Mouse (Mus musculus) kidney, postnatal 36 days (tissue): Measurements from ENCODE around the gene Jak2.

ENCODE experiments used
- DNase-seq, 2 experiments: peaks; one replicate each; pipeline ENCODE4 v3.0.0; 2021 to 2022; ENCODE audit warnings: mixed read lengths in 2 of 2

Gene Jak2

DNA sequence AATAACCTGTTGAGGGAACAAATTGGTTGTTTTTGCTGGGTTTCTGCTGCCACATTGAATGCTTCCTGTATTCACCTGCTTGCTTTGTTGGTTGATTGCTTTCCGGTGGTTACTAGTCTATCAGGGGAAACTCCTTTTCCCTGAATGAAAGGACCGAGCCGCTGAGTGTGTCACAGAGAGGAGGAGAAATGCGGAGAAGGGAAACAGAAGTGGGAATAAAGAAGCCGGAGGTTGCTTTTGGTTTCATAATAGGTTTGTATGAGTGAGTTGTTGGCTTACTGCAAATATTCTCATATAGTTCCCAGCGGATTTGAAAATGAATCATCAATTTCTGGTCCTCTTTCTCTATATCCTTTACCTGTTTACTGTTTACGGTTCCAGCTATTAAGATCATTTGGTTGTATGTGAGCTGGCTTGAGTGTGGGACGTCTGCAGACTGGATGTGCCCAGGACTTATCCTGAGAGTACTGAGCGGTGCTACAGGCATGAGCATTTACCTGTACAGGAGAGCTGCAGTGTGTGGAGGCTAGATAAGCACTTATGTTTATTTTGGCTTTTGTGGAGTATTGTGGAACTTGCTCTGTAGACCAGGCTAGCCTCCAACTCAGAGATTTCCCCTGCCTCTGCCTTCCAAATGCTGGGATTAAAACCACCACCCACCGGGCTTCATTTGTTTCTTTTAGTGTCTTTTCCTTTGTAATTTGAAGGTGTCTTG, 1.4 kb downstream of the Jak2 start:
- DNase-seq, result no peak

DNA sequence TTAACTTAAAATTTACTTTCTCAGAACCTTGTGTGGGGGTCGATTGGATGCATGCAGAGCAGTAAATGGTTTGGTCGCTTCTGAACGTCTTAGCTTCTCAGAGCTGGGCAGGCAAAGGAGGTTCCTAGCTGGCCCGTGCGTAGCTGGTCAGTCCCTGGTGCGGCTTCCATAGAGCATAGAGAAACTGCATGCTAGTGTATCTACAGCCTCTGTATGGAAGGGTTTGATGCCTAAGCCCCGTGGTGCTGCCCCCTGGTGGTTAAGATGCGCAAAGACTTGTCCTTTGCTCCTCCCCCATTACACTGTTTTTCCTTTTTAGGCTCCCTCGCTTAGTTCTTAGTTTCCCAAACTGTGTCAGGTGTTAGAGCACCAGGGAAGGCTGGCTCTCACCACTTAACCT, 2.1 kb downstream of the Jak2 start:
- DNase-seq, result peak; percentile 86 to 92

- DNase-seq, result no peak
These were observed 3.0 kb downstream of the Jak2 start for GRCm38 (mm10) chr19:29254671-29255070.

DNA sequence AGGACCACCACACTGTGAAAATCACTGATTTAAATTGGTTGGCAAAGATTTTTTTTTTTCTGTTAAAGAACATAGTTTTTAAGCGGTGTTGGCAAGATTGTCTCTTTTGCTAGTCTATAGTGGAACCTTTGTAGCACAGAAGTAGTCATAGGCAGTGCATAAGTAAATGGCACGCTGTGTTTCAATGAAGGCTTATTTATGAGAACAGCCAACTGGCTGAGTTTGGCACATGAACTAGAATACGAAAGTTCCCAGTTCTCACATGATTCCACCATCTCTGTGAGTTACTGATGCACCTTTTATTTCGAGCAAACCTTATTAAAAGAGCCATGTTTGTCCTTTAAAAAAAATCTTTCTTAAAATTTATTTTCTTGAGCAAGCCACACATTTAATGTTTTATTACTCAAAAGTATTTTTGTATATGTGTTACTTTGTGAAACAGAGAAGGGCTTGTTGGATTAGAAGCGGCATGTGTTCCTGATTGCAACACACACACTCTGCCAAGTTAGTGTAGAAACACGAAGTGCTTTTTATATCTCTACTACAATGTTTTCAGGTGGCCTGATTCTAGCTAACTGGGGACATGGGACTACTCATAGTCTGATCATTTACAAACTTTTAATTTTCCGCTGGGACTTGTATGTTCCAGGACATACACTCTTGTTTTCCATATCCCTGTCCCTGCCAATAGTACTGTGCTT, 3.8 kb downstream of the Jak2 start:
- no peak for DNase-seq

- no peak for DNase-seq
These were observed 10.0 kb downstream of the Jak2 start for GRCm38 (mm10) chr19:29261638-29262037.

DNA sequence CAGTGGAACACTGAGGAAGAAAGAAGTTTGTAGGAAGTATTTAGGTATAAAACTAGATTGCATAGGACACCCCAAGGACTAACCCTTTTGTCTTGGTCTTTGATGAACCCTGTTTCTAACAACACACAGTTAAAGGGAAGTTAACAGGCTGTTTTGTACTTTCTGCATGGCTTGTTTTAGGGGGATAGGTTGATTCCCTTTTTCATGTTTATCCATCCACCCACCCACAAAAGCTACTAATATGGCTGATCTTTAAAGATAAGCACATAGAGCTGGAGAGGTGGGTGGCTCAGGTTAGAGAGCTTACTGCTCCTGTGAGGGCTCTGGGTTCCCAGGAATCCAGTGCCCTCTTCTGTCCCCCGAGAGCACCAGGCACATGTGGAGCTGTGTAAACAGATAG, 11.9 kb downstream of the Jak2 start:
- DNase-seq, result no peak

DNA sequence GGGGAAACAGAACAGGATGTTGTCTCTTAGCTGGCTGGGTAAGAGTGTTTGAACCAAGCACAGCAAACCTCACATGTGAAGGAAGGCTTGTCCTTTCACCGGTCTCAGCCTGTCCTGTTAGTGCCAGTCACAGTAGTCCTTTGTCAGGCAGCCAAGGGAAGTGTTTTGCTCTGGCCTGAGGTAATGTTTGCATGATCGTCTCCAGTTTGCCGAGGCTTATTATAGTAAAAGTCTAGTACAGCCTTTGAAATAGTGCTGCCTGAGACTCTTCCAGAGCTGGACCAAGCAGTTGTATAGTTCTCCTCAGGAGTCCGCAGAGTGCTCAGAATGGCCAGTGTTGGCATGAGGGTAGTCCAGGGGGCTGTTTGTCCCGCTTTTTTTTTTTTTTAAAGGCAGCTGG, 13.9 kb downstream of the Jak2 start:
- DNase-seq, result peak; percentile 55 to 75

- DNase-seq, result no peak
These were observed 15.6 kb downstream of the Jak2 start for GRCm38 (mm10) chr19:29267075-29267868.

DNA sequence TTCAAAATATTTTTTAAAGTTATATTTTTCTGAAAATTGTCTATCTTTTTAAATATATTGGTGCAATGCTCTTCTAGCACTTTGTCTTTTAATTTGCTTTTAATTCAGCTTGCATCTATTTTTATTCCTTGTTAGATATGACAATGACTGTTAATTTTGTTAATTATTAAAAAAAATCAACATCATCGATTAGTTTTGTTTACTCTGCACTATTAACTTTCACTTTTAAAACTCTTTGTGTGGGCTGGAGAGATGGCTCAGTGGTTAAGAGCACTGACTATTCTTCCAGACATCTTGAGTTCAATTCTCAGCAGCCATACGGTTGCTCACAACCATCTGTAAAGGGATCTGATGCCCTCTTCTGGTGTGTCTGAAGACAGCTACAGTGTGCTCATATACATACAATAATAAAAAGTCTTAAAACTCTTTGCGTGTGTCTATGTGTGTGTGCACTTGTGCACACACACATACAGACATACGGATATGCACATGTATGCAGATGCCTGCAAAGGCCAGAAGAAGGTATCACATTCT, 17.2 kb downstream of the Jak2 start:
- DNase-seq, result no peak

DNA sequence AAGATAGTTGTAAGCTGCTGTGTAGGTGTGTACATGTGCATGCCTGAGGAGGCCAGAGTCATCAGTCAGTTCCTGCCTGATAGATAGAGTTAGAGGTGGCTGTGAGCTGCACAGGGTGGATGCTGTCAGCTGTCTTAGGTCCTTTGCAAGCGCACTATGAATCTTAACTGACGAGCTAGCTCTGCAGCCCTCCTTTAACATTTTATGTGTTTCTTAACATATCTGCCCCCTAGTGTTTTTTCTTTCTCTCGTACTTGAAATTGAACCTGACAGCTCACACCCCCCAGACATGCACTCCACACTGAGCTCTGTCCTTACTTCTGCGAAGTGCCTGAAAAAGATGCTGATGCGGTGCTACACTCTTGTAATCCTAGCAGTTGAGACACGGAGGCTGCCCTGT, 18.6 kb downstream of the Jak2 start:
- no peak for DNase-seq

- peak in 1 of 2 experiments; percentile 58 for DNase-seq
These were observed 19.5 kb downstream of the Jak2 start for GRCm38 (mm10) chr19:29271147-29271578.

GRCm38 (mm10) chr19:29272011-29272809, 20.6 kb downstream of the Jak2 start:
- DNase-seq, result no peak

DNA sequence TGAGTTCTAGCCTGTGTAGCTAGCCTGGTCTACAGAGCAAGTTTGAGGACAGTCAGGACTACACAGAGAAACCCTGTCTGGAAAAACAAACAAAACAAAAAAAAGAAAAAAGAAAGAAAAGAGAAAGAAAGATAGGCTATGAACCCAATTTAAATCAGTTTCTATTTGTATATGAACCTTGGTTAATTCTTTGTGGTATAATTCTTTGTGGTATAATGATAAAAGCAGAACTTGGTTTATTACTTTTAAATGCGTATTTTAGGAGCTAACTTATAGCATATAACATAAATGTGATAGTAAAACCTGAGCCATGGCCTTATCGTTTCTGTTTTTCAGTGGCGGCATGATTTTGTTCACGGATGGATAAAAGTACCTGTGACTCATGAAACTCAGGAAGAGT, 24.8 kb downstream of the Jak2 start:
- DNase-seq, result no peak

DNA sequence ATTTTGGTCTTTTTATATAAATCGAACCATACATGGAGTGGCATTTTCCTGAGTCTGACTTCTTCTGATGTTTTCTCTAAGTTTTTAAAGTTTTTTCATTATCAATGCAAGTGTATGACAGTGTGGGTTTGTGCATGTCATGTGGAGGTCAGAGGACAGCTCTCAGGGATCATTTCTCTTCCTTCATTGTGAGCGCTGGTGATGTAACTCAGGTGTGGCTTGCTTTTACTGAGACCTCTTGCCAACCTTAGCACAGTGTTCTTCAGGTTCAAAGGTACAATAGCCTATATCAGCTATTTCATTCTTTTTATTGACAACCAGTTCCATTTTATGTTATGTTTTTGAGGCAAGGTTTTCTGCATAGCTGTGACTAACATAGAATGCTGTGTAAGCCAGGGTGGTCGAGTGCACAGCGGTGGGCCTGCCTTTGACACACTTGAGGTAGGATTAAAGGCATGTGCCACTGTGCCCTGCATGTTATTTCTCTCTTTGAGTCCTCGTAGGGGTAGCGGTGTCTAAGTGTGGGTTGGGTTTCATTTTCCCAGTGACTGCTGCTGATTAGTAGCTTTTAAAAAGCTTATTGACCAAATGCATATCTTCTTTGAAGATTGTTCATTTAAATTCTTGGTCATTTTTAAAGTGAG, 27.4 kb downstream of the Jak2 start:
- no peak for DNase-seq

DNA sequence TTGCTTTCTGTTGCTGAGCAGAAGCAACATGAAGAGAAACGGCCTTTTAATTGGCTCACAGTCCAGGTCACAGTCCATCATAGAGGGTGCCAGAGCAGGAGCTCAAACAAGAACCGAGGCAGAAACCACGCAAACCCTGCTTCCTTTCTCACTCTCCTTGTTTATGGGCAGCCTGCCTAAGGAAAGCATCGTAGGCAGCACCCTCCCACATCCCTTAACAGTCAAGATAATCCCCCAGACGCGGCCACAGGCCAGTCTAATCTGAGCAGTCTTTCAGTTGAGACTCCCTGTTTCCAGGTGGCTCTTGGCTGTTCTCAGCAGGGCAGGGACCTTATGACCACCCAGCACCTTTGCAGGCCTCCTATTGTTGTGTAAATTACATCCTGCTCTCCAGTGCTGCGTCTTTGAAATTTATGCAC, 33.8 kb downstream of the Jak2 start:
- peak; percentile 54 to 56 for DNase-seq

GRCm38 (mm10) chr19:29287863-29288262, 36.2 kb downstream of the Jak2 start:
- DNase-seq, result no peak

DNA sequence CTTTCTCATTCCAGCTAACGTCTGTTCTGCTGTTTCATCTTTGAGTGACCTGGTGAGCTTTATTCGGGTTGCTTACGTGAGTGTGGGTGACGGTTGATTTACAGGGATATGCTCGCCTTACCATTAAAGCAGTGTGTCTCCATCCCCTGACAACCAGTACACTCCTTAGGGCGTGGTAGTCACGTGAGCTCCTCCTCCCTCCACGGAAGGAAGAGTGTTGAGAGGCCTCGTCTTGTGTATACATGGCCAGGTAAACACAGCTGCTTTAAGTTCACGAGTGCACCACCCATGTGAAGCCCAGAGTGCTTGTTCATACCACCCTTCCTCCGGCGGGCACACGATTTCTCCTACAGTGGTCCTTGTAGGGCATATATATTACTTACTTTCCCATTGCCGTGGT, 39.9 kb downstream of the Jak2 start:
- no peak for DNase-seq

- no peak for DNase-seq
These were observed 40.9 kb downstream of the Jak2 start for GRCm38 (mm10) chr19:29292546-29292945.

- no peak for DNase-seq
These were observed 43.1 kb downstream of the Jak2 start for GRCm38 (mm10) chr19:29294756-29295155.

- DNase-seq, result no peak
These were observed 44.5 kb downstream of the Jak2 start for GRCm38 (mm10) chr19:29296166-29296565.

DNA sequence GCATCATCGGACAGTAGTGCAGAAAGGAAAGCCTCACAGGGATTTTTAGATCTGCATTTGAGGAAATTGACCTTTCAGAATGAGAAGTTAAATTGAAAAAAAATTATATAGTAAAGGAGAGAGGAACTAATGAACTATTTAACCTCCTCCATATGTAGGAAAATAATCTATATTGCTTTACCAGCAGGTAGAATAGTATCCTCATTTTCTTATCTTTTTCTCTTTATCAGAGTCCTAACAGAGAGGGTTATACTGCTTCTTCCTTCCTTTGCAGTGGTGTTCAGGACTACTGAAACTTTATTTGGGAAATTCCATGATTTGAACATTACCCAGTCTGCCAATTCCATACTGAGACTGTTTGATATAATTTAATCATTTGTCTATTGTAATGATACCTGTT, 45.7 kb downstream of the Jak2 start:
- no peak for DNase-seq

DNA sequence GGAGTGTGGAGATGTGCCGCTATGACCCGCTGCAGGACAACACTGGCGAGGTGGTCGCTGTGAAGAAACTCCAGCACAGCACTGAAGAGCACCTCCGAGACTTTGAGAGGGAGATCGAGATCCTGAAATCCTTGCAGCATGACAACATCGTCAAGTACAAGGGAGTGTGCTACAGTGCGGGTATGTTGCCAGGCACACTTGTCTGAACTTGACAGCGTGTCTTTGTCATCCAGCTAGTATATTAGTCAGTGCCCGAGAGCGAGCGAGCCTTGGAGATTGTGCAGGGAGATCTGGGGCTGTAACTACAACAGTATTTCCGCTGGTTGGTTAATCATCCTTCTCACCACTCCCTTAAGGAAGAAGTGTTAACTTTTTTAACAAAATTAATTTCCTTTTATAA, 49.3 kb downstream of the Jak2 start:
- no peak for DNase-seq
